10 mouse cellular contexts compared by ENCODE assay signal in the genomic region with DNA sequence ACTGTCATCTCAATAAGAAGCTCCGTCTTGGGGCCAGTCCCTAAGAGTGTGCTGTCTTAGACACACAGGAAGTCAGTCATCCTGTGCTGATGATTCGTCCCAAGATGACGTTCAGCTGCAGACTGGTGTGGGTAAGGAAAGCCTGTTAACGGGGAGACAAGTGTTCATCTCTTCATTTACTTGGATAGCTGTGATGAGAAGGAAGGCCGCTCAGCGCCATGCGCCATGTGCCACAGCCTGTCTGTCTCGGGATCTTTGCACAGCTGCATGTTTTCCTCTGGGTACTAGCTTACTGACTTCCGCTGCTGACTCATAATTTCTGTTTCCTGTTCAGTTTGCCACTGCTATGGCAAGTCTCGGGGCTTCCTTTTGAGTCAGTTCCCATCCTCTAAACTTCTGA. TPM values are rescaled to one million over a fixed set of nuclear protein-coding genes. Genes with fewer than 3 reads are reported as not detected.
DNase-seq lines count a peak whose midpoint lies in the region; ATAC-seq and TF ChIP-seq lines count a peak whose summit lies in the region.
"Had no signal": no experiment of that assay in that cellular context is flagged by ENCODE, and none has a peak within 500 bp of the region (broad histone marks: within the 10 kb centered on the region; RNA-seq: fewer than 3 reads in every experiment).

No protein-coding gene starts in this region.

- peak; percentile 44 for DNase-seq in lung, embryonic 14.5 days
- DNase-seq in lung, adult 2 months, result no peak
- DNase-seq in heart, postnatal 14 days, result peak; percentile 13 to 19
- DNase-seq in right cerebral cortex, postnatal 14 days, result no peak
- no peak for DNase-seq in hindbrain, embryonic 11.5 days (ENCODE audit: low spot score)
- no peak for DNase-seq in left cerebral cortex, adult 18-20 months (ENCODE audit: low spot score in 2 of 2)
- no peak for DNase-seq in limb, embryonic 10.5 days (ENCODE audit: low spot score)

- H3K27me3 ChIP-seq in lung, embryonic 14.5 days (ENCODE audit: insufficient read depth, low read length), result no peaks in the 10 kb centered on the region
- no peaks in the 10 kb centered on the region for H3K27me3 ChIP-seq in hindbrain, embryonic 11.5 days (ENCODE audit: control insufficient read depth, insufficient read depth, low read length)
- no peaks in the 10 kb centered on the region for H3K27me3 ChIP-seq in limb, embryonic 10.5 days (ENCODE audit: low read depth, poor library complexity, severe bottlenecking)
- H3K27me3 ChIP-seq: embryonic facial prominence, embryonic 15.5 days; heart, embryonic 15.5 days had no signal

- intact Hi-C loops in heart, postnatal 14 days (cut with DNase I), result no loop called here

- no peak overlapping the region for H3K9ac ChIP-seq in lung, embryonic 14.5 days
- H3K9ac ChIP-seq in hindbrain, embryonic 11.5 days (ENCODE audit: low read depth, low read length), result no peak overlapping the region
- H3K9ac ChIP-seq: embryonic facial prominence, embryonic 15.5 days; heart, embryonic 15.5 days had no signal

- no peak overlapping the region for H3K27ac ChIP-seq in lung, embryonic 14.5 days (ENCODE audit: low read depth)
- H3K27ac ChIP-seq in hindbrain, embryonic 11.5 days (ENCODE audit: low read depth, low read length), result no peak overlapping the region
- H3K27ac ChIP-seq in limb, embryonic 10.5 days, result no peak overlapping the region
- H3K27ac ChIP-seq: embryonic facial prominence, embryonic 15.5 days; heart, embryonic 15.5 days had no signal

- H3K36me3 ChIP-seq in lung, embryonic 14.5 days (ENCODE audit: insufficient read depth), result no peaks in the 10 kb centered on the region
- no peaks in the 10 kb centered on the region for H3K36me3 ChIP-seq in hindbrain, embryonic 11.5 days (ENCODE audit: control insufficient read depth, insufficient read depth, low read length)
- no peaks in the 10 kb centered on the region for H3K36me3 ChIP-seq in limb, embryonic 10.5 days
- H3K36me3 ChIP-seq: embryonic facial prominence, embryonic 15.5 days; heart, embryonic 15.5 days had no signal

- H3K4me3 ChIP-seq in lung, embryonic 14.5 days (ENCODE audit: low read depth, low read length), result no peak overlapping the region
- H3K4me3 ChIP-seq in lung, adult 2 months (replicated peaks; ENCODE audit: extremely low read depth, low read depth, low read length), result no peak overlapping the region
- no peak overlapping the region for H3K4me3 ChIP-seq in hindbrain, embryonic 11.5 days (ENCODE audit: low read depth, low read length)
- no peak overlapping the region for H3K4me3 ChIP-seq in limb, embryonic 10.5 days
- H3K4me3 ChIP-seq: embryonic facial prominence, embryonic 15.5 days; heart, embryonic 15.5 days had no signal

- no peaks in the 10 kb centered on the region for H3K4me1 ChIP-seq in lung, embryonic 14.5 days (ENCODE audit: insufficient read depth)
- no peaks in the 10 kb centered on the region for H3K4me1 ChIP-seq in lung, adult 2 months (ENCODE audit: control insufficient read depth, insufficient read depth, low read length)
- H3K4me1 ChIP-seq in hindbrain, embryonic 11.5 days (replicated peaks; ENCODE audit: control insufficient read depth, insufficient read depth, low read length), result no peaks in the 10 kb centered on the region
- H3K4me1 ChIP-seq in limb, embryonic 10.5 days, result peaks cover 12% of the 10 kb centered on the region; the same call in 1 of the 2 replicates

- H3K4me2 ChIP-seq in lung, embryonic 14.5 days, result no peak overlapping the region
- no peak overlapping the region for H3K4me2 ChIP-seq in hindbrain, embryonic 11.5 days (replicated peaks; ENCODE audit: low read depth, low read length)
- H3K4me2 ChIP-seq: embryonic facial prominence, embryonic 15.5 days; heart, embryonic 15.5 days had no signal

- ATAC-seq in lung, embryonic 14.5 days (ENCODE audit: insufficient read depth), result no peak
- ATAC-seq in megakaryocyte-erythroid progenitor cell, adult 5-6 weeks (replicated peaks; ENCODE audit: low FRiP score, low TSS enrichment, poor library complexity, severe bottlenecking), result 0 out of 2 replicates have a peak, but pooled peaks have one; percentile 26
- no peak for ATAC-seq in hindbrain, embryonic 11.5 days (ENCODE audit: low FRiP score)

- 69% methylated on average over 10 of the region's 10 CpGs for WGBS in lung, embryonic 14.5 days
- 43% methylated on average over 10 of the region's 10 CpGs for WGBS in lung, adult 2 months
- WGBS in hindbrain, embryonic 11.5 days, result 90% methylated on average over 10 of the region's 10 CpGs
- 88% methylated on average over 10 of the region's 10 CpGs for WGBS in limb, embryonic 10.5 days

- no peak for TF ChIP-seq POLR2A in lung, adult 2 months (IDR thresholded peaks at IDR 0.05; ENCODE audit: borderline replicate concordance, extremely low read depth, low read depth, low read length)

- no peak for TF ChIP-seq CTCF in lung, embryonic 14.5 days (IDR thresholded peaks at IDR 0.05; ENCODE audit: low read depth)
- TF ChIP-seq CTCF in lung, adult 2 months (IDR thresholded peaks at IDR 0.05; ENCODE audit: insufficient read depth, low read length), result no peak

- H3K9me3 ChIP-seq in lung, embryonic 14.5 days (ENCODE audit: low read depth, low read length), result no peaks in the 10 kb centered on the region
- H3K9me3 ChIP-seq in hindbrain, embryonic 11.5 days (ENCODE audit: control insufficient read depth, low read length), result no peaks in the 10 kb centered on the region
- H3K9me3 ChIP-seq in limb, embryonic 10.5 days (replicated peaks), result no peaks in the 10 kb centered on the region
- H3K9me3 ChIP-seq: embryonic facial prominence, embryonic 15.5 days; heart, embryonic 15.5 days had no signal

RNA-seq across cellular contexts. Expression of a gene that starts 23.7 kb away (rescaled TPM):
- polyA plus RNA-seq in lung, embryonic 14.5 days (2014; fragmentation: Nextera tagmentation; extraction: Ambion mirVana), result 0.24 and 0.76 TPM in 2 replicates
- 1.3 and 6.4 TPM in 2 replicates for polyA plus RNA-seq in lung, adult 2 months (2012; rRNA removed)
- 100 to 1,000 TPM; 179 to 200 TPM for total RNA-seq in heart, postnatal 14 days (2021)
- 0.40 and 1.4 TPM in 2 replicates for total RNA-seq in megakaryocyte-erythroid progenitor cell, adult 5-6 weeks (2014; fragmentation: Nextera tagmentation)
- total RNA-seq in megakaryocyte-erythroid progenitor cell, adult 5-6 weeks (2017), result 0.57 TPM in 1 of 2 replicates, not detected in the other
- polyA plus RNA-seq in hindbrain, embryonic 11.5 days (2014; fragmentation: Nextera tagmentation; extraction: Ambion mirVana), result 6.7 and 7.2 TPM in 2 replicates
- under 1 TPM; 0.88 to 0.89 TPM for total RNA-seq in left cerebral cortex, adult 18-20 months (2021)
- polyA plus RNA-seq in limb, embryonic 10.5 days (2016; fragmentation: Nextera tagmentation; extraction: Ambion mirVana), result 0.31 and 0.56 TPM in 2 replicates

RNA-seq across cellular contexts. Expression of a gene that starts 49.3 kb away (rescaled TPM):
- polyA plus RNA-seq in lung, embryonic 14.5 days (2014; fragmentation: Nextera tagmentation; extraction: Ambion mirVana), result 36.5 and 37.1 TPM in 2 replicates
- 55.0 and 78.3 TPM in 2 replicates for polyA plus RNA-seq in lung, adult 2 months (2012; rRNA removed)
- total RNA-seq in heart, postnatal 14 days (2021), result 10 to 100 TPM; 34.2 to 39.6 TPM
- total RNA-seq in megakaryocyte-erythroid progenitor cell, adult 5-6 weeks (2014; fragmentation: Nextera tagmentation), result 10.1 and 13.7 TPM in 2 replicates
- total RNA-seq in megakaryocyte-erythroid progenitor cell, adult 5-6 weeks (2017), result 10.1 and 36.8 TPM in 2 replicates
- 109 and 121 TPM in 2 replicates for polyA plus RNA-seq in hindbrain, embryonic 11.5 days (2014; fragmentation: Nextera tagmentation; extraction: Ambion mirVana)
- total RNA-seq in left cerebral cortex, adult 18-20 months (2021), result 10 to 100 TPM; 34.9 to 51.7 TPM
- polyA plus RNA-seq in limb, embryonic 10.5 days (2016; fragmentation: Nextera tagmentation; extraction: Ambion mirVana), result 49.9 and 52.4 TPM in 2 replicates

Comparison
In these comparisons a context has a peak if more than half of its experiments do, and no peak if none do; other contexts are left out.
1. DNase-seq: peak in lung, embryonic 14.5 days (single experiment) and heart, postnatal 14 days (2 of 2); none in lung, adult 2 months (single experiment), right cerebral cortex, postnatal 14 days (single experiment), hindbrain, embryonic 11.5 days (single experiment), left cerebral cortex, adult 18-20 months (0 of 2) and limb, embryonic 10.5 days (single experiment).